Mouse (Mus musculus) ovary, postnatal 36 days (tissue): ENCODE measurements at regions not wholly inside any gene's neighbourhood (a gene's known extent, or its start where the extent isn't known, plus 50 kb on each side); places are given as distances from the start of the nearest gene placed in this dataset.

Experiments
- DNase-seq: peaks from one replicate; pipeline ENCODE4 v3.0.0; 2022; ENCODE audit warnings: low spot score, mixed read lengths

DNA sequence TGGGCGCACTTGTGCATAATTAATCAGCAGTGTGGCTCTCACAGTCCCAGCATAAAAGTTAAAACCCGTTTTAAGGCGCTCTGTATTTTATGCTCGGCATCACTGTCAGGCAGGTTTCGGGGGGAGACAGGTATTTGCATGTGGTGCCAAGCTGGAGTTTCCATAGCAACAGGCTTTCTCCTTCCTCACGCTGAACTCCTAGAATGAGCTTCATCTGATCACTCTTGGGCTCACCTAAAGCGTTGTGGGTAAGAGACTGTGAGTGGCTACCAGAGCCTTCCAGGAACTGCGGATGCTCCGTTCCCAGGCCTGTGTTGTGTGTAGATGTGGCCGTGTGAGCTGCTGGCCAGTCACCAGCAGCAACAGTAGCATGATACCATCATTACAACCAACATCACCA lies 161.5 kb downstream of the Ajap1 start:
- no peak for DNase-seq

DNA sequence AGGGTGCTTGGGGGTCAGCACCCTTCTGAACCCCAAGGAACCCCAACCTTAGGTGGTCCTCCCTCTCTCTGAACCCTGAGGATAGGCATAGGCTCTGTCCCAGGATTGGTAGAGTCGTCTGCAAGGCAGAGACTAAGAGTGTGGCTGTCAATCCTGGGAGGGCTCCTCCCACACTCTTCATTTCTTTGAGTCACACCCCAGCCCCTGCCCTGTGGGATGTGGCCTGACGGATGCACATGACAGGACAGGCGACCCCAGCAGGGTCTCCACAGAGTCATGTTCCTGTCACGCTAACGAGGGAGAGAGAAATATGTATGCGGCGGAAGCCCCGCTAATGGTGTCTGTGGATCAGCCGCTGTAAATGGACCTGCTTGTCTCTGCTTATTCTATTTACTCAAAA lies 162.0 kb downstream of the Ajap1 start:
- no peak for DNase-seq

- DNase-seq = no peak
These were observed 165.5 kb downstream of the Ajap1 start for GRCm38 (mm10) chr4:153316964-153317724.

DNA sequence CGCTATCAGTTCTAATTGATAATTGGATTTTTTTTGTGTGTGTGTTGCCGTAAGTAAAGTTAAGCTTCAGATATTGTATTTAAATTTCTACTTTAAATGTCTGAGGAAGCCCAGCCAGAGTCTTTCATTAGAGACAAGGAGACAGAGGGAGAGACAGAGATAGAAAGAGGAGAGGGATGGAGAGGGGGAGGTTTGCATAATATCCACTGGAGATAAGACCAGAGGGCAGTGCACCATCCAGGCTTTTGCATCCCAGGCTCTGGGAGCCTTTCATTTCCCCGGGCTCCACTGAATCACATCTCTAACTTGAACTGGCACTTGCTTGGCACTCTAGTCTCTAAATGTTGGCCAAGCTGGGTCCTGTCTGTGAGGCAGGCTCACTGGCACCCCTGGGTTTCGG lies 166.1 kb downstream of the Ajap1 start:
- no peak for DNase-seq

GRCm38 (mm10) chr4:153313961-153314360 lies 168.7 kb downstream of the Ajap1 start:
- DNase-seq = no peak

DNA sequence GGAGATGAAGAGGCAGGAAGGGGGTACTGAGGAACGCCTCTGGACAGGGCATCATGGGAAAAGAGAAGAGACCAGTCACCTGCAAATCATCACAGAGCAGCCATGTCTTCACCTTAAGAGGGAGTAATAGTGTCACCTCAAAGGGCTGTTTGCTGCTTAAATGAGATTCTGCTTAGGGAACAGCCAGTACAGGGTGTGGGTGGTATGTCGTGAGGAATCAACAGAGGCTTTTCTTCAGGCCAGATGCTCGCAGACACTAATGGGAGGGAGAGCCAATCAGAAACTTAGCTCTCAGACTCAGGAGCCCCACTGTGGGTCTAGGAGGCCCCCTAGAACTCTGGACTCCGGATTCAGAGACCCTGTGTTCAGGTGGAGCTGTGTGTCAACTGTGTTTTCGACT lies 171.0 kb downstream of the Ajap1 start:
- DNase-seq = no peak

DNA sequence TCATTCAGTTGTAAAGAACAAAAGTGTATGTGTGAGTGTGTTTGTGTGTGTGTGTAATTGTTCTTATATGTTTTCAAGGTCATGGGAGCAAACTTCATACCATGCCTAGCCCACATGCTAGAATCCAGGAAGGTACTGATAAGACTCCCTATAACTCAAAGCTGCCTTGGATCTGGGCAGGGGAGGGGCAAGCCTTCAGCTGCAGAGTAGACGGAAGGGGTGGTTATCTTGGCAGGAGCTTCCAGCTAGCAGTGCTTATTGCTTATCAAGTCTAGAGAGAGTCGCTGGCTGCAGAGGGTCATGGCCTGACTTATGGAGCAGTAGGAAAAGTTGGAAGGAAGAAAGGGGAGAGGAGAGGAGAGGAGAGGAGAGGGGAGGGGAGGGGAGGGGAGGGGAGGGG lies 172.0 kb downstream of the Ajap1 start:
- no peak for DNase-seq

GRCm38 (mm10) chr4:153303521-153303920 lies 179.1 kb downstream of the Ajap1 start:
- DNase-seq = no peak

- DNase-seq = no peak
These were observed 179.8 kb downstream of the Ajap1 start for GRCm38 (mm10) chr4:153302855-153303254.

DNA sequence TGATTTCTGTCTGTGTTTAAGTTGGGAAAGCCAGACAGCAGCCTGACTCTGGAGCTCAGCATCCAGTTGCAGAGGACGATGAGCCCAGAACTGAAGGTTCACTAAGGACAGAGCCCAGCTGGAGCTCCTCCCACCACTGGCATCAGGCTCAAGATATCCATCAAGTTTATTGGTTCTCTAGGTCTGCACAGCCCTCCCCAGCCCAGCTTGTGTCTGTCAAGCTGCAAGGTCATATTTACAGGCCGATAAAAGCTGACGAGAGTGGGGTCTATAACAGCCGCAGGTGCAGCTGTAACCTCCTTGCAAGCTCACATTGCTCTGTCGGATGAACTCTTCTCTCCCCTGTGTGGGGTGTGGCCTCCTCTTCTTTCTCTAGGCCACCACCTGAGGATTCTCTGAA lies 184.3 kb downstream of the Ajap1 start:
- DNase-seq = no peak

DNA sequence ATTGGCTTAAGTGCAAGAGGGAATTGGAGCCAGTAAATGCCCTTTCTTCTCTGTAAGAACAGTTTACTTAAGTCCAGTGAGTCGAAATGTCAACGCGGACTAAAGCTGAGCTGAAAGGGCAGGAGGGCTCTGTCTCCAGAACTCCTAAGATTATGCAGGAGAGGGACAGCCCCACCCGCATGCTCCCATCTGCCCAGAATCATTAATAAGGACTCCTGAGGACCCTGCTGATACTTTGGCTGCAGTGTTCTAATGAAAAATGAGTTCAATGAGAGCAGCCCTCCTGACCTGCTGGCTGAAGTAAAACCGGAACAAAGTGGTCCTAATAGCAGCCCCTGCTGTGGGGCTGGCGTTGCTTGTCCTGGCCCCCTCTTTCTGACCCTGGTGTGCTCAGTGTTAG lies 187.8 kb downstream of the Ajap1 start:
- DNase-seq = no peak

GRCm38 (mm10) chr4:153293137-153293536 lies 189.5 kb downstream of the Ajap1 start:
- no peak for DNase-seq

GRCm38 (mm10) chr4:153288362-153288761 lies 194.2 kb downstream of the Ajap1 start:
- no peak for DNase-seq

- no peak for DNase-seq
These were observed 198.4 kb downstream of the Ajap1 start for GRCm38 (mm10) chr4:153284209-153284608.

DNA sequence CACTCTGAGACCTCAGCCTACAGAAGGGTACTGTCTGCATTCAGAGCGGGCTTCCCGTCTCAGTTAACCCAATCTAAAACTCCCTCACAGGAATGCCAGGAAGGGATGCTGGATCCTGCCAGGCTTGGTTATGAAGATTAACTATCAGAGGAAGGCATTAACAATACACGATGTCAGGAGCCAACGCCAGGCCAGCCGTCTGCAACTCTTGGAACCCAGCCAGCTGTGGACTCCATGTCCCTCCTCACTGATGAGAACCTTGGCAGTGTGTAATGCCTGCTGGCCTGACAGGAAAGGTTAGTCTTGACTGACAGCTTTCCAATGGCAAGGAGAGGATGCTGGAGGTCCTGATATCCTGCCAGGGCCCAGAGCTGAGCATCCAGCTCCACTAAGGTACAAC lies 206.0 kb downstream of the Ajap1 start:
- DNase-seq = no peak

DNA sequence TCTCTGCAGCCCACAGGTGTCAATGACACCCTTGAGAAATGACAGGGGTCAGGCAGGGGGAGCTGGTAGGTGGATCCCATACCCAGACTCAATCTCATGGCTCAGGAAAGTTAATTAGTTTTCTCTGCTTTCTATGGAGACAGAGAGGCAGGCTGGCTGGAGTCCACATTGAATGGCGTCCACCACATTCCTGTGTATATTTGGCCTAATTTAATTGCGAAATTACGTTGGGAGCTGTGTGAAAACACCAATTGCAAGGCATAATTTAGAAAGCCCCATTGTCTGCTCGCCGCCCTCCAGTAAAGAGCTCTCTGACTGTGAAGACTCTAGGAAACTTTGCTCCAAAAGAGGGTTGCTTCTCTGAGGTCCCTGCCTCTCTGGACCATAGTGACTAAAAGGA lies 211.2 kb downstream of the Ajap1 start:
- no peak for DNase-seq

- no peak for DNase-seq
These were observed 219.3 kb downstream of the Ajap1 start for GRCm38 (mm10) chr4:153263216-153263805.

GRCm38 (mm10) chr4:153260941-153261557 lies 221.6 kb downstream of the Ajap1 start:
- DNase-seq = no peak

- DNase-seq = no peak
These were observed 230.7 kb downstream of the Ajap1 start for GRCm38 (mm10) chr4:153251943-153252342.

GRCm38 (mm10) chr4:153251311-153251710 lies 231.3 kb downstream of the Ajap1 start:
- DNase-seq = no peak

GRCm38 (mm10) chr4:153236680-153237079 lies 245.9 kb downstream of the Ajap1 start:
- no peak for DNase-seq

DNA sequence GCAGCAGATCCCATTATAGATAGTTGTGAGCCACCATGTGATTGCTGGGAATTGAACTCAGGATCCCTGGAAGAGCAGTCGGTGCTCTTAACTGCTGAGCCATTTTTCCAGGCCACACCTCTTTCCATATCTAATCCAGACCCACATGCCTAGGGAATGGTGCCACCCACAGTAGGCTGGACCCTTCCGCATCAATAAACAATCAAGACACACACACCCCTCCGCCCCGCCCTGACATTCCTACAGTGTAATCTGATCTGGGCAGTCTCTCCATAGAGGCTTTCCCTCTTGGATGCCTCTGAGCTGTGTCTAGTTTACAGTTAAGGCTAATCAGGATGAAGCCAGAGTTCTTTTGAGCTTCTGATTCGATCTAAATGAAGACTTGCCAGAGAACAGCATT lies 248.8 kb downstream of the Ajap1 start:
- DNase-seq = no peak

- DNase-seq = no peak
These were observed 253.4 kb downstream of the Ajap1 start for GRCm38 (mm10) chr4:153229221-153229620.
